Mouse (Mus musculus): ENCODE measurements around the gene Thsd4.
A peak's percentile ranks its signal among the peaks of the same experiment; 100 is the strongest.

Gene Thsd4

DNA sequence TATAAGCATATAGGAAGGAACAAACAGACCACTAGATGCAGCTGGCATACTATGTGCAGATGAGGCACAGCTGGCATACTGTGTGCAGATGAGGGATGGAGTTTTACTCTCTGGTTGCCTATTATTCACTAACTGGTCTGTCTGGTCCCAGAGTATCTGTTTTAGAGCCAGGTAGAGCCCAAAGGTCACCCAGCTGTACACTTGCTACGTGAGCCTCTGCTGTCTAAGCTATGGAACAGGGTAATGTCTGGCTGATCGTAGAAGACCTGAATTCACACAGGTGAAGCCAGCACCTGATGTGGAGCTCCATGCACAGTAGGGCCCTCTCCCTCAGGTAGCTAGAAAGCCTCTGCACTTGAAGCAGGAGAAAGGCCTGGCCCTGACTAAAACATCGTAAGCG is 5.5 kb downstream of the Thsd4 start:
- no peak for DNase-seq

DNA sequence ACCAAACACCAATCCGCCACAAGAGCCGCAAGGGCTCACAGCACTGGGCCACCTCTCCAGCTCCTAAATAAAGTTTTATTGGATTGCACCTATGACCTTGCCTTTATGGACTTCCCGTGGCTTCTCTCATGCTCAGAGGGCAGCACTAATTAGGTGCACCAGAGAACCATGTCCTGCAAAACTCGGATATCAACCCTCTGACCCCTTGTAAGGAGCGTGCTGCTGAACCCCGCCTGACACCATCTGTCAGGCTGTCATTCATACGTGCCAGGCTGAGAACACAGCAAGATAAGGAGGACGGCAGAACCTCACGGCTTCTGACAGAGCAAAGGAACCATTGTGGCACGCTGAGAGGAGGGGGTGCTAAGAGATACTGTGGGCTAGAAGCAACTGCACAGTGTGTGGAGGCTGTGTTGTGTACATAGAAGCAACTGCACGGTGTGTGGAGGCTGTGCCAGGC is 8.5 kb downstream of the Thsd4 start:
- DNase-seq = no peak

DNA sequence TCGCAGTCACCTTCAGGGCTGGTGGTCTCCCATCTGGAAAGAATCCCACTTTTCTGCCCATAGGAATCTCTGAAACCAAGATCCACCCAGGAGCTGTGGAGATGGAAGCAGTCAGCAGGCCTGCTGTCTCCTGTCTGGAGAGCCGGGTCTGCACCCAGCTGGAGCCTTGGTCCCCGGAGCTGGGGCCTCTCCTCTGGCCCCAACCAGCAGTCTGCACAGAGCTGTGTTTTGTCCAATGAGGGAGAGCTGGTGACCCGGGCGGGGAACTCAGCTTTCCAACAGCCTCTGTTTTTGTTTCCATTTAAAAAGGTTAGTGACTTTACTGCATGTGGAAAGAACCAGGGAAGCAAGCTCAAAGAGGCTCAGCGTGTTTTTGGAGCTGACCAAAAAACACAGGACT is 11.0 kb downstream of the Thsd4 start:
- peak; percentile 23 to 35 for DNase-seq

DNA sequence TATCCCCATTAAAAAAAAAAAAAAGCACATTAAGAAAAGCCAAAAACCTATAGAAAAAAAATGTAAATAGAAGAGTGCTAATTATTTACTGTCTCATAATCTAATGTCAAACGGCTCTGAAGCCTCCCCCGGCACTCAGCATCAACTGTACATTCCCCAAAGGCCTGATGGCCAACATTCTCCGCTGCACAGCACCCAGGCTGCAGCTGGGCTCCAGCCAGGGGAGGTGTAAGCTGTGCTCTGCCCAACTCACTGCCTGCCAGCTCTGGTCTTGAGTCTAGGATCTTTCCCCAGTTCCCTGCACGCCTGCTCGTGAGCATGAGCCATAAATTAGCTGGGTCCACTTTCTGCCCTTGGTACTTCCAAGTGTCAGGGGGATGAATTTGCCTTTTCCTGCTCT is 15.7 kb downstream of the Thsd4 start:
- DNase-seq = no peak

DNA sequence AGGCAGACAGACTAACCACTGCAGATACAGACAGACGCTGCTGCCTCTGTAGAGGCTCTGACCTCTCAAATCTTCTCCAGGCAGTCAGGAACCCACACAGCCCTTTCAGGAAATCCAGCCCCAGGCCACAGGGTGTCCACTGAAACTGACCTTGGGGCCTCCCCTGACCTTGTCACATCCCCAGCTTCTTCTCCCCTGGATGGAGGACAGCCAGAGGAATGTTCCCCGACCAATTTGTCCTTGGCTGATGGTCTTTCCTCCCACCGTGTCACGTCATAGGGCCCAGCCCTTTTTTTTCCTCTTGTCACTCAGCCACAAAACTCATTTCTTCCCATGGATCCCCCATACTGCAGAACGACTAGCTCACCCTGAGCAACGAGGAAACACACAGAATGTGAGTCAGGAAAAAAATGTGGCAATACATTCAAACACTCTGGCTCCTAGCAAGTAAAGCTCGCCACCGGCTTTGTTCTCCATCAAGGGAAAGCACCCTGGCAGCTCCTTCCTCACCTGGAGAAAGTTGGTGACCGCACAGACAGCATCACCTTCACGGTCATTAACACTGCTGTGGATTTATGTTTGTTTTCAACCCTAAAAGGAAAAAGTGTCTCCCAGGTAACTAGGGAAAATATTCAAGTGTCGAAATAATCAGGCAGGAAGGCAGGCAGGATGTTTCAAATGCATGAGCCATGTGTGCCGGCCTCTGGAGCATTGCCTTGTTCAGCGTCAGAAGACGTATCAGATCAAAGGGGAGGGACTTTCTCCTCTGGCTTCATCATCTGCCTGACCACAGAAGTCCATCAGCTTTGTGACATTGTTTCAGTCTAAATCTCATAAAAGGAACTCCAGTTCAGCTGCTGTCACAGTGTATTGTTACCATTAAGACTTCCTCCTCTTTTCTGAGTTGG is 17.2 kb downstream of the Thsd4 start:
- peak in 1 of 2 experiments; percentile 19 for DNase-seq

DNA sequence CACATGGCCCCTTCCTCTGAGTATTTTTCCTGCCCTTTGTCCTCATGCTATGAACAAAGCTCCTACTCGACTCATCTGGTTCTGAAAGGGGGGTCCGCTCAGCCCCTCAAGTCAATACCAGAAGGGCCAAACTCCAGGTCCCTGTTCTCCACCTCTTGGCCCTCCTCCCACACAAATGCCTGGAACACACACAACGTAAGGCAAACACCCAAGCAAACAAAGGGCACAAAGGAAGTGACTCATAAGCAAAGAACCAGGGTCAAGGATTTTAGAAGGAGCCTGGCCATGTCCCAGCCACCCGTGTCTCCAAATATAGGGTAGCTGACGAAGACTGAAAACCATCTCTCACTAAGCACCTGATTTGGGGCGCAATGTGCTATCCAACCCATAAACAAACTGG is 19.6 kb downstream of the Thsd4 start:
- DNase-seq = no peak

DNA sequence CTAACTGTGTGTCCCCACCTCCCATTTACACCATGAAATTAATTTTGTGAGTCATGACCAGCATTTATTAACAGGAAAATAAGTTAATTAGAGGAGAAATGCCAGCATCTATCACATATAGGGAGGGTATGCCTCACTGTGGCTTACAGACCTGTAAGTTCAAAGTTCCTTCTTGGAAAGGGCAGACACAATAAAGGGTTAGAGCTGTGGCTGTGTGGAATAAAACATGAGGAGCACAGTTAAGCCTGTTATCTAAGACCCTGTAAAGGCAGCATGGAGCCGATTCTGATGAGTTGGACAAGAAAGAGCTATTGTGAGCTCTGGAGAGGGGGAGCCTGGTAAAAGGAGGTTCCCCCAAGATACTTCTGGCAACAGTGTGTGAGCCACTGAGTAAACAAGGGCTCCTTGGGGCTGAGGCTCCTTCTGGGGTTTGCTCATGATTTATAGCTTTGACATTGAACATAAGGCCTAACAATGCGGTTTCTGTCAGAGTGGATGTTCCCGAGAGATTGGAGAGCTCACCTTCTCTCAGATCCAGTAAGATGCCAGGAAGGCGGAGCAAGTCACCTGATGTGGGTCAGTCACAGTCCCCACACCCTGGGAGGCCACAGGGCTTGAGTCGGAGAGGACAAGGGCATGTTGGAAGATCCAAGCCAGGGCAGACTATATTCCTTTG is 20.2 kb downstream of the Thsd4 start:
- no peak for DNase-seq

DNA sequence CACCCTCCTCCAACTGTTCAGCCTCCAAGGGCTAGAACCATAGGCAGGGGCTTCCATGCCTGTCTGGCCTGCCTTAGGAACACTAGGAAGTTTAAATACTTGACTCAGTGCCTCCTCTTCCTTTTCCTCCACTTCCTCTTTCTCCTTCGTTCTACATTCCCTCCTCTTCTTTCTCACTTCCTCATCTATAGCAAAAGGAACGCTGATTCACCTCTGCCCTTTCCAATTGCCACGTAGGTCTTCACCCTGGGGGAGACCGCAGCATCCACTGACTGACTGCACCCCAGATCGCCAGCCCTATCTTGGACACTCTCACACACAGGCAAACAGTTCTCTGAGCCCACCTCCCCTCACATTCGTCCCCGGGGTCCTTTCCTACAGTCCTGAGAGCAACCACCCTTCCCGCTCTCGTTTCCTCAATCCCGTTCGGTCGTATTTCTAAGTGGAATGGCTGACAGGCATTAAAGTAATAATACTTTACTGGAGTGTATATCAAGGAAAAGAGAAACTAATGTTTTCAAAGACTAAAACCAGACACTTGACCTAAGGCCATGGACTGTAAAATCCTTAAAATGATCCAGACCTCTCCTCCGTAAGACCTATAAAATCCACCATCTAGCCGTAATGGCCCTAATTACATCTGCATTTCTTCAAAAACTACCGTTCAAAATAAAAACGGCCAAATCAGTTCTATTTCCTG is 29.4 kb downstream of the Thsd4 start:
- DNase-seq = no peak

DNA sequence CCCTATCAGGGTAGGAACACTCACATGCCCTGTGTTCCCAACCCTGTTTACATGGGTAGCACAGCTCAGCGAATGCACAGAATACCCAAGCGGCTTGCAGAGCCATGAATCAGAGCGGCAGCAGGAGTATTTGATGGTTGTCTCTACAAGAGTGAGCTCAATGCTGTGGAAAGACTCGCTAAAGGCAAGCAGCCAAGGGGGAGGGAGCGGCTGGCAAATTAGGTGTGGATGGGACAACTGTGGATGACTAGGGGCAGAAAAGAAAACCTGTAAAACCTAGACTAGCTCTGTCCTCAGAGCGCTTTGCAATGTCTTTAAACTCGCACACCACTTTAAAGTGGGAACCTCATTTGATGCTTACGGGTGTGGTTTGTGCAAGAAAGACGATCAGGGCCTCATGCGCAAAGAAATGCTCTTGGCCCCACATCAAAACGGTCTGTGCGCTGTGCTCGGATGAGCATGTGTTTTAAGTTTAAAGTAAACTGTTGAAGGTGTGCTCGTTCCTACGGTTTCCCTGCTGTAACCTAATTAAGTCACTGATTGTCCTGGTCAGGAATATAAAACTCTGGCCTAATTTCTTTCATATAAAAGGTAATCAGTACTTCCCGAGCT is 30.3 kb downstream of the Thsd4 start:
- DNase-seq = no peak

DNA sequence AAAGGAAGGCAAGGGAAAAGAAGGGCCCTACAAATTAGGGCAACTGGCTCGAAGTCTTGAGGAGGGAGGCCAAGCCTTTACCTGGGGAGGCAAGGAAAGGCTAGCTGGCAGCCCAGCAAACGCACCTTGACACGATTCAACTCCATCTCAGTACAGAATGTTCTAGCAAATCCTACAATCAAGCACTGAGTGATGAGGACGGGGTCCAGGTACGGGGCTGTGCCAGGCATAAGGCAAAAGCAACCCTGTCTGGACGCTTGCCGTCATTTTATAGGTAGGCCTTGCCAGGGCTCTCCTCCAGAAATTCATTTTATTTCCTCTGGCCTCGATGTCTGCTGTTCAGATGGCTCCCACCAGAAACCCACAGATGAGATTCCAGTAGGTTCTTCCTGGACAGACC is 30.8 kb downstream of the Thsd4 start:
- no peak for DNase-seq

DNA sequence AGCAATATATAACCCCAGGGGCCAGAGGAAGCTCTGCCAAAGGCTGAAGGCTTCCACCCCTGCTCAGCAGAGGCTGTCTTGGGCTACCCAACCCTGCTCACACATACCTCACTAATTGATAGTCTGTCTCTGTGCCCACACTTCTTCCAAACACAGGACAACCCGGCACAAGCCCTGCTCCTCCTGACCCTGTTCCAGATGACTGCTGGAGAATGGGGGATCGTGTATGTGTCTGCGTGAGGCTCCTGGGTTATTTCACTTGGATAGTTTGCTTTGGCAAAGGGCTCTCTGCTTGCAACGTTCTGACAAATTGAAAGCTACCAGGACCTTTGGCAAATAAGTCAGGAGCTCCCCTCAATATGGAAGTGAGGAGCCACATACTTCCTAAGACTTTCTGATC is 33.0 kb downstream of the Thsd4 start:
- no peak for DNase-seq

DNA sequence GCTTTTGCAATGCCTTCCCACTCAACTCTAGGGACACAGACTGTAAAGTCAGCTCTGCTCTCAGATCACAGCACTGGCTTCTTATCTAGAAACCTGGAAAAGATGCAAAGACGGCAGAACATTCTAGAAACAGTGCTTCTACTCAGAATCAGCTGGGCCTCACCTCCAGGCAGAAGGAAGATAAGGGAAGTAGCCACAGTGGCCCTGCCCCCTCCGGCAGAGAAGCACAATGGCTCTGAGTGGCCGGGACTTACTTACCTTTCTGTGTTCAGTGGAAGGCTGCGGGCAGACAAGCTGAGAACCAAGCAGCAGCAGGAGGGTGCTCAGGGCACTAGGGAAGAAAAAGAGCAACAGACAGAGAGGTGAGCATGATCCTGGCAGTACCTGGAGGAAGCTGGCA is 39.7 kb downstream of the Thsd4 start:
- DNase-seq = no peak

DNA sequence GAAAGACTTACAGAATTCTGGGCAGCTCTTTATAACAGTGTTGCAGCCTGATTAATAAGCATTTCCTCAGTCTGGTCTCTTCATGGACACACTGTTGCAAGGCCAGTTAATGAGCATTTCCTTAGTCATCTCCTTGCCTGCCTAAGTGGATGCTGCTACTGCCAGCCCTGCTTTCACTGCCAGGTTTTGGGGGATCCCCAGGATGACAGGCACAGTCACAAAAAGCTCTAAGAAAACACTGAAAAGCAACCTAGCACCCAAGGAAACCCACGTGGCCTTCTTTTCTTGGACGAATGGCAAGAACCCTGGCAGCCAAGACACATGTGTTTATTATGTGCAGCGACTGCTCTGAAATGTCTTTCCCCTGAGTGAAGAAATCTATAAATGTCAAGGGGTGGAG is 41.8 kb downstream of the Thsd4 start:
- no peak for DNase-seq

DNA sequence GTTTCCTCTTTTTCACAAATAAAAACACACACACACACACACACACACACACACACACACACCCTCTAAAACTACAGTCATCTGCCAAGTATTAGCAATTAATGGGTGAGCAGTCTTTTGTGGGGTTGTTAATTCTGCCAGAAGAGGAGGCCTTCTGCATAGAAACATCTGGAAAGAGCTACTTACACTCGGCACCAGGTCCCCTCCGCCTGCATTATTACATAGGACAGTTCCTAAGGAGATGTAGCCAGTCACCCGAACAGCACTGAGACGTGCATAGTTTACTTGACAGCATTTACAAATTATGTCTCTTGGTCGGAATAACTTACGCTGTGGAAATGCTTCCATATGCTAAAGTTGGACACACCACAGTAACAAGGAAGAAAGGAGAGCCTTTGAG is 43.0 kb downstream of the Thsd4 start:
- DNase-seq = no peak

DNA sequence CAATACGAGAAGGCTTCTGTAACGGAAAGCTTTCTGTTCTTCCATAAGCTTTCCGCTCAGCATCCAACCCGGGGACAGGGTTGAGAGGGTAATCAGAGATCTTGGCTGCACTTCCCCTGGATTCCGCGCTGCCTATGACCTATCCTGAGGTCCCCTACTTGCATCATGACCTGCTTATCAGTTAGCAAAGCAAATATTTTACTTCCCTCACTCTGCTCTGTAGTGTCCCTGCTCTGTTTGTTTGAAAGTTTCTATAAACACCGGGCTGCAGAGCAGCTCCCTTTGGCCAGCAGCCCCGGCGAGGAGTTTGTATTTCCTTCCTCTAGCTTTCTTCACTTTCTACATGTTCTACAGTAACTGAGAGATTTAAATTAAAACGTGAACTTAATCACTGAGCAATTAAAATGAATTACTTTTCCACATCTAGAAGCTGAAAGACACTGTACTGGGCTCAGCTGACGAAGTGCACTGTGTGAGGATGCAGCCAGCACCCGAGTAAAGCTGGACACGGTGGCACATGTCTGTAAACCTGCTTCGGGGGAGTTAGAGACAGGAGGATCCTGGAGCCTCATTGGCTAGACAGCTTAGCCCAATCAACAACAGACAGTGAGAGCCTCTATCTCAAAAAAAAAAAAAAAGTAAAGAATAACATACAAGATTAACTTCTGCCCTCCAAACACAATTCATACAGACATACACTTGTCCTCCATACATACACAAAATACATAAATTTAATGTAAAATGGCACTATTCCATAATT is 43.7 kb downstream of the Thsd4 start:
- no peak for DNase-seq

DNA sequence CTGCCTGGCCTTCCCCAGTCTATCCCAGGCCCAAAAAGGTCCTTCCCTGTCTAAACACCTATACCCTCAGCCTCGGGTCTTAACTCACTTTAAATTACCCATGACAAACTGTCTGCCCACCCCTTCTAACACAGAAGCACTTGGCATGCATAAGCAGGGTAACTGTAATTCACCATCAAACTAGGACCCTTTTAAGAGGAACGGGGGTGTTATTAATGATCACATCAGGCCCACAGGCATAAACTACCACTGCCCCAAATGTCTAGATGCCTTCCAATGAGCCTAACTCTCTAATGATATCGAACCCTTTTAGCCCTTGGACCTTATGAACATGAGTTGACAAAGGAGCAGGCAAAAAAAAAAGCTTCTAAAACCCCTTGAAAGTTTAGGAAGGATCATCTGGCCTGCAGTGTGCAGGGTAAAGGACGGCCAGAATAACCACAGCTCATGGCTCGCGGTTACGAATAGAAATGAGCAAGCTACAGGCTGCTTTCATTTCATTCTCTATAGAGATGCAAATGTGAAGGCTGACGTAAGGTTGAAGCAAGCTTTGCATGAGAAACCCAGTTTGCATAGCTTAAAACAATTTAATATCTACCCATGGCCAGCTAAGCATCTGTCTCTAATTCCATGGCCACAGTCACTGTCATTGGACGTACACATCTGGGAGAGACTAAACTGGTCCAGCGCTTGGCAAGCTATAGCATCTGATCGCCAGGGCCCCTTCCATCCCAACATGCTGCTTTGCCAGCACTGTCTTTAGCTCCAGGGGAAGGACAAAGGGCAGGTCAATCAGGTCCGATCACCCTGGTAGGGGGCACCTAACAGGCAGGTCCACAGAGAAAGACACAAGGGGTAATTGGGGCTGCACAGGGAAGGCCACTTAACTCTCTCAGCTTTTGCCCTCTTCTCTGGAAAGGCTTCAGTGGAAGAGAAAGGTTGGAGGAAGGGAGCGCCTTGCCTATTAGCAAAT is 61.5 kb downstream of the Thsd4 start:
- DNase-seq = no peak

DNA sequence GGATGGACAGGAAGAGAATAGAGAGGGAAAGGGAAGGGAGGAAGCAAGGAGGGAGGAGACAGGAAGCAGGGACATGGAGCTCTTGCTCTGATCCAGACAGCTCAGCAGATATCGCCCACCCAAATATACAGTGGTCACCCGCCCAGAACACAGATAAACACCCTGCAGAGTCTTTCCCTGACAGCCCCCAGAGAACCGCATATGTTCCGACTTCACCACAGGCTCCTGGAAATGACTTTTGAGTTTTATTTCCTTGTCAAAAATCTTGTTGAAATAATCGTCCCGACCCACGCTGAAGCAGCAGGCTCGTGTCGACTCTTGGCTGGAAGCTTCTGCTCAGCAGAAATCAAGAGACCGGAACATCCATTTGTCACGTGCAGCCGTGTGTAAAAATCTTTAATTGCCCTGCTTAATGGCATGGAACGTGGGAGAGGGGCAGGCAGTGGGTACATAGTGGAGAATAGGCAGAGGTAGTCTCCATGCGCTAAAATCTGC is 63.3 kb downstream of the Thsd4 start:
- DNase-seq = peak; percentile 11 to 31

DNA sequence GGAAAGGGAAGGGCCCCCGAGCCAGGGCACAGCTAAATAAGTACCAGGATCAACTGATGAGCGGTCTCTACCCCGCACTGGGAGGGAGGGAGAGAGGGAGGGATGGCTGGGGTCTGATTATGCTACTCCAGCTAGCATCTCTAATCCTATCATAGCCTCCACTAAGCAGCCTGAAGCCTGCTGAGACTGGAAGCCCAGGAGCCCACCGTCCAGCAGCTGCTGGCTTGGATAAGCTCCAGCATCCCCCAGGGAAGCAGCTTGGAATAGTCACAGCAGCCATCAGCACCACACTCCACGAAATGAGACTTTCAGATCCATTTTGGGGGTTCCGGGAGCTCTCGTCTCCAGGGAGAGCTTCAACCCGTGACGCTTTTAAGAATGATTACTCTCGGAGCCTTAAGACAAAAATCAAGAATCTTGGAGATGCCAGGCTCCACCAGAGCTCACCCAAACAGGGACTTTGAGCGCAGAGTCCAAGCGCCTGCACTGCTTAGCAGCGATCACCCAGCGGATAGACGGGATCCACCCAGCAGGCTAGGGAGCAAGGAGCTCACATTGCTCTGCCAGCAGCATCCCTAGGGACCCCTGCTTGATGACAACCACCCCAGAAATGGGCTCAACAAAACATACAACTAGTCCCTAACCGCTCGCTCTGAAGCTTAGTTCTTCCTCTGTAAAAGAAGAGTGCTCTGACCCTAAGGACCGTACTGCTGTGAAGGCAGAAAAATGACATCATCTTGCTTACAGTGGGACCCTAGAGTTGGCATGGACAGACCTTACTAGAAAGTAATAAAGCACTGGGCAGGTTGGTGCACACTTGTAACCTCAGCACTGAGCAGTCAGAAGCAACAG is 64.3 kb downstream of the Thsd4 start:
- DNase-seq = peak; percentile 14 to 30

DNA sequence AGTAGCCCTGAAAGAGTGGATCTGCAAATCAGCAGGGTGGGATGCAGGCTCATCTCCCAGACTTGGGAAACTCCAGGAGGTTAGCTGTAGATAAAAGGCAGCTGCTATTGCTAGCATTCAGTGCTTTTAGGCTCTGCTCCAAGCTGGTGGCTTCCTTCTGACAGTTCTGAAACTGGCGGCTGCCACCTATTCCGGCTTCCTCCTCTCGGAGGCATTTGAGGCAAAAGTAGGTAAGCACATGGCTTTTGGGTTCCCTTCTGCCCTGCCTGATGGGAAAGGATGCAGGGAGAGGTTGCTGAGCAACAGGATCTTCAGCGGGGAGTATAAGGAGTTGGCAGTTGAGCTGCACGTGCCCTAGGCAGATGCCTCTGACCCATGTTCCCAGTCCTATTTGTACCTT is 65.2 kb downstream of the Thsd4 start:
- no peak for DNase-seq

Measured in kidney, postnatal 36 days (tissue).